Mouse (Mus musculus) lung, embryonic 16.5 days (tissue): ENCODE measurements at regions not wholly inside any gene's neighbourhood (a gene's known extent, or its start where the extent isn't known, plus 50 kb on each side); places are given as distances from the start of the nearest gene placed in this dataset.

Source experiments
- ATAC-seq: fragments of 200-750 bp; cut with Nextera tagmentation; 2 replicates; pipeline ENCODE4 v1.8.0; 2017; ENCODE audit warnings: low read depth, mild to moderate bottlenecking, moderate library complexity
- H3K27ac ChIP-seq: fragments of 300-500 bp; sonication (generic); 2 replicates; pipeline ENCODE4 v1.5.1; 2014; ENCODE audit warnings: mild to moderate bottlenecking, control low read depth, low read length
- H3K27me3 ChIP-seq: fragments of 300-500 bp; sonication (generic); 2 replicates; pipeline ENCODE4 v1.6.1; 2014; ENCODE audit warnings: low read depth, low read length, mixed read lengths; ENCODE audit not compliant: control insufficient read depth, insufficient read depth
- H3K36me3 ChIP-seq: fragments of 300-500 bp; sonication (generic); 2 replicates; pipeline ENCODE4 v1.6.1; 2014; ENCODE audit warnings: low read length; ENCODE audit not compliant: control insufficient read depth, insufficient read depth
- H3K4me1 ChIP-seq: fragments of 300-500 bp; sonication (generic); replicated peaks from 2 replicates; pipeline ENCODE4 v1.6.1; 2014; ENCODE audit warnings: low read length, mixed read lengths; ENCODE audit not compliant: control insufficient read depth, insufficient read depth
- H3K4me2 ChIP-seq: fragments of 300-500 bp; sonication (generic); 2 replicates; pipeline ENCODE4 v1.6.1; 2014; ENCODE audit warnings: low read depth, low read length, control low read depth
- H3K4me3 ChIP-seq: fragments of 300-500 bp; sonication (generic); 2 replicates; pipeline ENCODE4 v1.5.1; 2014; ENCODE audit warnings: mild to moderate bottlenecking, low read length, control low read depth
- H3K9ac ChIP-seq: fragments of 300-500 bp; sonication (generic); 2 replicates; pipeline ENCODE4 v1.6.1; 2014; ENCODE audit warnings: low read length, control low read depth
- H3K9me3 ChIP-seq: fragments of 300-500 bp; sonication (generic); 2 replicates; pipeline ENCODE4 v1.6.1; 2016; ENCODE audit warnings: low read length; ENCODE audit not compliant: control insufficient read depth
- WGBS: fragments of 180-500 bp; shearing (Covaris S2); extraction: QIAGEN DNeasy Blood & Tissue Kit; methylation state at CpG from one replicate; pipeline ENCODE4 v1.1.7; 2014; 5-methylcytosine and 5-hydroxymethylcytosine counted together

GRCm38 (mm10) chr8:116452806-116453205 lies 52.0 kb upstream of the Dynlrb2 start:
- Histone ChIP-seq H3K27ac (no peak overlapping the region), H3K9me3 (no peaks in the 10 kb centered on the region)
- WGBS, result 51% methylated on average over 3 of the region's 3 CpGs

DNA sequence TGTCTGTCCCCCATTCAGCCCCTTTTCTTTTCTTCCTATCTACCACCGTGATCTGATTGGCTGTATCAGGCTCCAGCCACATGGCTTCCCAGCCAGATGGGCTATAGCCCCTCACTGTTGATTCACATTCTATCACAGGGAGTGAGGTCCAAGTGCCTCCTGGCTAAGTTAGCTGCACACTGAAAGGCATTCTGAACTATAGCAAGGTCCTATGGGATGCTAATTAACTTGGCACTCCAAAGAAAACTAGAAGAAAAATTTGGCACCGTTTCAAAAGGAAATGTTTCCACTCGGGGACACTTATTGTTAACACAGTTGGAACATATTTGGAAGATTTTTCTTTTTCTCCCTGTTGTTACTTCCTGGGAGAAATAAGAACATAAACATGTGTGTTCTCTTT lies 53.4 kb upstream of the Dynlrb2 start:
- Histone ChIP-seq H3K9me3 (no peaks in the 10 kb centered on the region), H3K9ac (no peak overlapping the region), H3K4me1 (no peaks in the 10 kb centered on the region), H3K36me3 (no peaks in the 10 kb centered on the region), H3K4me3 (no peak overlapping the region), H3K27me3 (no peaks in the 10 kb centered on the region), H3K27ac (no peak overlapping the region), H3K4me2 (no peak overlapping the region)
- no peak for ATAC-seq
- WGBS, result 49% methylated on average over 3 of the region's 3 CpGs

More at GRCm38 (mm10) chr8:116452806-116453205, 52.0 kb upstream of the Dynlrb2 start:
- Histone ChIP-seq H3K4me3 (no peak overlapping the region), H3K9ac (no peak overlapping the region), H3K4me2 (no peak overlapping the region), H3K36me3 (no peaks in the 10 kb centered on the region), H3K27me3 (no peaks in the 10 kb centered on the region), H3K4me1 (no peaks in the 10 kb centered on the region)
- no peak for ATAC-seq

DNA sequence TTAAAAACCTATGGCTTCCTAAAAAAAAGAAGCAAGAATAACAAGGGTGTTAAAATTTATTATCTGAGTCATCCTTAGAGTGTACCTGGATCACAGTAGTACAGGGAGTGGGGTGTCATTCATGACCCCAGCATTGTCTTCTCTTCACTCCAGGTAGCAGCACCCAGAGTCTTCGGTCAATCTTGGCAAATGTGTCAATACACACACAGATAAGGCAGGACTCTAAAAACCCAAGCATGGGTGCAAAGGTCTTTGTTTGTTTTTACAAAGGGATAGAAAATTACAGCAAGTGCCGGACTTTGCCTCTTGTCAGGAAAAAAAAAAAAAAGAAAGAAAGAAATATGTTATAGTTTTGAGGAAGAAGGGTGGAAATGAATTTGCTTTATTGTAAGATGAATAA lies 57.3 kb upstream of the Dynlrb2 start:
- 50% methylated on average over 2 of the region's 2 CpGs for WGBS
- Histone ChIP-seq H3K27me3 (no peaks in the 10 kb centered on the region), H3K9ac (no peak overlapping the region), H3K4me3 (no peak overlapping the region), H3K4me2 (no peak overlapping the region), H3K4me1 (no peaks in the 10 kb centered on the region), H3K36me3 (no peaks in the 10 kb centered on the region), H3K9me3 (0 out of 2 replicates have a peak, but pooled peaks cover 2% of the 10 kb centered on the region), H3K27ac (no peak overlapping the region)
- no peak for ATAC-seq

- no peak for ATAC-seq
- Histone ChIP-seq H3K4me2 (no peak overlapping the region), H3K9ac (no peak overlapping the region), H3K27me3 (no peaks in the 10 kb centered on the region; the same call in 1 of the 2 replicates), H3K36me3 (no peaks in the 10 kb centered on the region), H3K27ac (no peak overlapping the region), H3K4me3 (no peak overlapping the region), H3K4me1 (no peaks in the 10 kb centered on the region), H3K9me3 (0 out of 2 replicates have a peak, but pooled peaks cover 2% of the 10 kb centered on the region)
- 43% methylated on average over 2 of the region's 2 CpGs for WGBS
These were observed 61.9 kb upstream of the Dynlrb2 start for GRCm38 (mm10) chr8:116442827-116443226.

DNA sequence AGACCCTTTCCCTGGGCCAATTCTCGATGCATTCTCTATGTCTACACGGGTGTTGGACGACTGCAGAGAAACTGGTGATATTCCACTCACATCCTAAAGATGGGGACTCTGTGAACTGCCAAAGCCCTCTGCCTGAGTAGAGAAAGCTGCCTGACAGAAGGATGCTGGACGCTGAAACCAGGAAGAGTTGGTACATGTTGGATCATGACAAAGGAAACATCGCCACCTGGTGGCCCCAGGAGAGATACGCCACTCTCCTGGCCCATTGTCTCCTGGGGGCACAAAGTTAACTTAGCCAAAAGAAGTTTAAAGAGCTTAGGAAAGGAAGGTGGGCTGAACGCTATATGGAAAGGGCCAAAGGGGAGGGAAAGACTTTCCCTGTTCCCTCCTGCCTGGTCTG lies 65.9 kb upstream of the Dynlrb2 start:
- Histone ChIP-seq H3K9me3 (no peaks in the 10 kb centered on the region), H3K9ac (no peak overlapping the region), H3K36me3 (no peaks in the 10 kb centered on the region), H3K4me2 (no peak overlapping the region), H3K4me1 (no peaks in the 10 kb centered on the region), H3K27me3 (no peaks in the 10 kb centered on the region; the same call in 1 of the 2 replicates), H3K27ac (no peak overlapping the region), H3K4me3 (no peak overlapping the region)
- ATAC-seq, result peak; percentile 66
- 10% methylated on average over 7 of the region's 7 CpGs for WGBS

- H3K36me3 ChIP-seq, result no peaks in the 10 kb centered on the region
- no peak overlapping the region for H3K9ac ChIP-seq
- no peak for ATAC-seq
- H3K27ac ChIP-seq, result no peak overlapping the region
- no peak overlapping the region for H3K4me3 ChIP-seq
- 43% methylated on average over 15 of the region's 15 CpGs for WGBS
- H3K27me3 ChIP-seq, result no peaks in the 10 kb centered on the region
- H3K9me3 ChIP-seq, result no peaks in the 10 kb centered on the region
- H3K4me1 ChIP-seq, result no peaks in the 10 kb centered on the region
- no peak overlapping the region for H3K4me2 ChIP-seq
These were observed 69.3 kb upstream of the Dynlrb2 start for GRCm38 (mm10) chr8:116435268-116435980.

- Histone ChIP-seq H3K4me3 (no peak overlapping the region), H3K4me2 (no peak overlapping the region), H3K27me3 (no peaks in the 10 kb centered on the region), H3K36me3 (no peaks in the 10 kb centered on the region), H3K9ac (no peak overlapping the region), H3K9me3 (no peaks in the 10 kb centered on the region), H3K4me1 (no peaks in the 10 kb centered on the region), H3K27ac (no peak overlapping the region)
- WGBS, result 71% methylated on average over 5 of the region's 5 CpGs
- ATAC-seq, result peak; percentile 28; the same call in 1 of the 2 replicates
These were observed 74.7 kb upstream of the Dynlrb2 start for GRCm38 (mm10) chr8:116430051-116430450.

GRCm38 (mm10) chr8:116429649-116430048 lies 75.1 kb upstream of the Dynlrb2 start:
- Histone ChIP-seq H3K4me3 (no peak overlapping the region), H3K9ac (no peak overlapping the region), H3K27ac (no peak overlapping the region), H3K27me3 (no peaks in the 10 kb centered on the region), H3K4me2 (no peak overlapping the region), H3K4me1 (no peaks in the 10 kb centered on the region), H3K9me3 (no peaks in the 10 kb centered on the region), H3K36me3 (no peaks in the 10 kb centered on the region)
- no peak for ATAC-seq
- WGBS, result 63% methylated on average over 6 of the region's 6 CpGs

DNA sequence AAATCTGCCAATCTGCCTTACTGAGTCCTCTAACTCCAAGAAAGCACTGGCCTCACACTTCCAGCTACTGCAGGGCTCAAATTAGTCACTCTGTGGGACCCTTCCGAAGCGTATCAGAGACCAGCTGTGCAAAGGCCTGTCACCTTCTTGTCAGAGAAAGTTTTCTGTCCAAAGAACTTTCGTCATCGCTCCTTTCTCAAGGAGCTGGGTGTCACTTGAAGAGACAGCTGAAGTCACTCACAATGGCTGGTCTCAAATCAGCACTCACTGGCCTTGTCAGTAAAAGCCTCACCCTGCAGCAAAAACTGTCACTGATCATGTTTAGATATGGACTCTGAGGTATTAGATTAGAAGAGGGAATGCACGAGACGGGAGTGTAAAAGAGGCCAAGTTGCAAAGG lies 81.9 kb upstream of the Dynlrb2 start:
- H3K9ac ChIP-seq, result no peak overlapping the region
- ATAC-seq, result peak; percentile 54
- 42% methylated on average over 6 of the region's 6 CpGs for WGBS
- no peaks in the 10 kb centered on the region for H3K36me3 ChIP-seq
- no peak overlapping the region for H3K4me2 ChIP-seq
- peaks cover 5% of the 10 kb centered on the region; the same call in 1 of the 2 replicates for H3K4me1 ChIP-seq
- no peaks in the 10 kb centered on the region for H3K27me3 ChIP-seq
- no peaks in the 10 kb centered on the region for H3K9me3 ChIP-seq
- no peak overlapping the region for H3K27ac ChIP-seq
- no peak overlapping the region for H3K4me3 ChIP-seq
